Mouse (Mus musculus) ES-Bruce4 (cell line): ENCODE measurements around the gene Olfr251.

Source experiments
- CTCF ChIP-seq: IDR thresholded peaks from one replicate; pipeline ENCODE4 v1.8.1; 2011; ENCODE audit warnings: low read depth, low read length
- EP300 ChIP-seq: IDR thresholded peaks from 2 replicates; pipeline ENCODE4 v1.6.1; 2011; ENCODE audit warnings: low read depth, low read length; ENCODE audit not compliant: insufficient read depth

- no peak for TF ChIP-seq CTCF
- TF ChIP-seq EP300: no peak
Observed at GRCm38 (mm10) chr9:38328760-38329159, 48.1 kb upstream of the Olfr251 start, which contains the start of gene Olfr25.
